Mouse (Mus musculus): ENCODE data around the gene Cby1. TPM values are rescaled to one million over a fixed set of nuclear protein-coding genes. Genes with fewer than 3 reads are reported as not detected.

Gene Cby1
- polyA plus RNA-seq, 1 experiment from 2014 or later = 8.5 TPM

DNA sequence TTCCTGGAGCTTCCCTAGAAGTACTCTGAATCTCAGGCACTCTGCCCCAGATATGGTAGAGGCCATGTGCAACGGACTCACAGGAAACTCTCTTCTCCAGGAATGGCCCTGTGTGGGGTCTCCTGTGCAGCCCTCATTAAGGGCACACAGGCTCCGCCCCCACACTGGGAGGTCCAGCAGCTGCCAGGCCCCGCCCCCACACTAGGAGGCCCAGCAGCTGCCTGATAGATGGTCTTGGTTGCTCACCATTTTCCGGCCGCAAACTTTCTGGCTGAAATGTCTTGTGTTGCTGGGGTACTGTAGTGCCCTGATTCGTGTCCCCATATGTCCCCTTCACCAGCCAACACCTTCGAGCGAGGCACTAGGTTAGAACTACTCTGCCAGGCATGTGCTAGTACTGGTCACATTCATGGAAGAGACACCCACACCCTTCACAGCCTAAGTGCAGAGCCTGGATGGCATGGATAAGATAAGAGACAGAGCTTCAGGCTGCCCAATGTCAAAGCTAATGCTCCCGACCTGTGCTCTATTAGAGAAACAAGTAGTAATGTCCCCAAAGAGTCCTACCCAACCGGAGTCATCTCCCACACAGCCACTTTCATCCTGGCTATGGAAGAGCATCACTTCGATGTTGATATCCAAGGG is 39.1 kb upstream of the Cby1 start:
- no peak for ATAC-seq
- WGBS (ENCODE audit: insufficient replicate concordance) = 77% methylated on average over 11 of the region's 11 CpGs
- no peak for DNase-seq

DNA sequence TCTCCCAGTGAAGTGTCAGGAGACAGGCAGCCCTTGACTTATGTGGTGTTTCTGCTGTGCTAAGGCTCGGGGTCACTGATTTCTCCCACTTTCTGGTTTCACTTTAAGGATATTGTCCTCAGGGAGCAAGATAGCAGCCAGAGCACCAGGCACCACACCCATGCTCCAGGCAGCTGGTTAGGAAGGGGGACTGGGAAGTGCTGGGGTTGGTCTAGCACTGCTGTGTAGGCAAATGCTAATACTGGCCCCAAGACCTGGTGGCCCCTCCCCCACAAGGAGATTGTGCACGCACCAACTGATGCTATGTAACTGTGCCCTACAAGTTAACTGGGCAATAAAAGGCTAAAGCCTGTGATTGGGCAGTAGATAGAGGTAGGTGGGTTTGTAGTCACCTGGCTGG is 28.5 kb upstream of the Cby1 start:
- TF ChIP-seq EP300 (IDR thresholded peaks at IDR 0.05; ENCODE audit: low read depth) (no peak), CTCF (IDR thresholded peaks at IDR 0.05; ENCODE audit: low read depth) (no peak)
- Histone ChIP-seq H3K4me2 (ENCODE audit: low read depth, low read length) (no peak overlapping the region), H3K9ac (replicated peaks) (no peak overlapping the region), H3K4me3 (ENCODE audit: low read depth, low read length) (no peak overlapping the region), H3K36me3 (replicated peaks; ENCODE audit: insufficient read depth, low read length) (no peaks in the 10 kb centered on the region), H3K27me3 (ENCODE audit: insufficient read depth, low read length) (no peaks in the 10 kb centered on the region), H3K9me3 (ENCODE audit: low read length) (no peaks in the 10 kb centered on the region), H3K27ac (ENCODE audit: low read depth) (no peak overlapping the region), H3K4me1 (ENCODE audit: insufficient read depth) (no peaks in the 10 kb centered on the region)
- DNase-seq (no peak), ATAC-seq (no peak)
- 68% methylated on average over 2 of the region's 2 CpGs for WGBS (ENCODE audit: insufficient replicate concordance)

More for the DNA sequence above, 39.1 kb upstream of the Cby1 start:
- no peaks in the 10 kb centered on the region for H3K27me3 ChIP-seq (ENCODE audit: insufficient read depth, low read length)
- no peak overlapping the region for H3K9ac ChIP-seq (replicated peaks)
- no peak overlapping the region for H3K4me2 ChIP-seq (ENCODE audit: low read depth, low read length)
- H3K27ac ChIP-seq (ENCODE audit: low read depth) = no peak overlapping the region
- no peak overlapping the region for H3K4me3 ChIP-seq (ENCODE audit: low read depth, low read length)
- no peaks in the 10 kb centered on the region for H3K4me1 ChIP-seq (ENCODE audit: insufficient read depth)
- no peak for TF ChIP-seq EP300 (IDR thresholded peaks at IDR 0.05; ENCODE audit: low read depth)
- no peak for TF ChIP-seq CTCF (IDR thresholded peaks at IDR 0.05; ENCODE audit: low read depth)
- no peaks in the 10 kb centered on the region for H3K36me3 ChIP-seq (replicated peaks; ENCODE audit: insufficient read depth, low read length)
- H3K9me3 ChIP-seq (ENCODE audit: low read length) = no peaks in the 10 kb centered on the region

GRCm38 (mm10) chr15:79641135-79641817 is 17.7 kb upstream of the Cby1 start:
- Histone ChIP-seq H3K27me3 (ENCODE audit: insufficient read depth, low read length) (no peaks in the 10 kb centered on the region), H3K36me3 (replicated peaks; ENCODE audit: insufficient read depth, low read length) (no peaks in the 10 kb centered on the region)
- 59% methylated on average over 11 of the region's 12 CpGs for WGBS (ENCODE audit: insufficient replicate concordance)

DNA sequence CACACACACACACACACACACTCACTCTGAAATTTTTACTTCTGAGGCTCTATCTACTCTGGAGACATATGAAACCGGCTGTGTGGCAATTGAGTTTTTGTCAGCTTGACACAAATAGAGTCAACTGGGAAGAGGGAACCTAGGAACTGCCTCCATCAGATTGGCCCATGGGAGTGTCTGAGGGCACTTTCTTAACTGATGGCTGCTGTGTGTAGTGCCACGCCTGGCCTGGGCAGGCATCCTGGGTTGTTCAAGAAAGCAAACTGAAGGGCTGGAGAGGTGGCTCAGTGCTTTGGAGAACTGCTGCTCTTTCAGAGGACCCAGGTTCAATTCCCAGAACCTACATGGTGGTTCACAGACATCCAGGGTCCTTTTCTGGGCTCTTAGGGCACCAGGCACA is 13.5 kb upstream of the Cby1 start:
- Histone ChIP-seq H3K27me3 (ENCODE audit: insufficient read depth, low read length) (no peaks in the 10 kb centered on the region), H3K9me3 (ENCODE audit: low read length) (no peaks in the 10 kb centered on the region), H3K27ac (ENCODE audit: low read depth) (no peak overlapping the region), H3K4me1 (ENCODE audit: insufficient read depth) (no peaks in the 10 kb centered on the region), H3K36me3 (replicated peaks; ENCODE audit: insufficient read depth, low read length) (no peaks in the 10 kb centered on the region), H3K9ac (replicated peaks) (no peak overlapping the region), H3K4me3 (ENCODE audit: low read depth, low read length) (no peak overlapping the region), H3K4me2 (ENCODE audit: low read depth, low read length) (no peak overlapping the region)
- ATAC-seq (no peak), DNase-seq (no peak)
- no peak for TF ChIP-seq EP300 (IDR thresholded peaks at IDR 0.05; ENCODE audit: low read depth)
- TF ChIP-seq CTCF (IDR thresholded peaks at IDR 0.05; ENCODE audit: low read depth) = no peak
- WGBS (ENCODE audit: insufficient replicate concordance) = 59% methylated on average over 2 of the region's 2 CpGs

More at GRCm38 (mm10) chr15:79641135-79641817, 17.7 kb upstream of the Cby1 start:
- Histone ChIP-seq H3K4me2 (ENCODE audit: low read depth, low read length) (no peak overlapping the region), H3K27ac (ENCODE audit: low read depth) (no peak overlapping the region), H3K4me3 (ENCODE audit: low read depth, low read length) (no peak overlapping the region), H3K9ac (replicated peaks) (no peak overlapping the region), H3K9me3 (ENCODE audit: low read length) (no peaks in the 10 kb centered on the region), H3K4me1 (ENCODE audit: insufficient read depth) (no peaks in the 10 kb centered on the region)
- no peak for DNase-seq
- ATAC-seq = no peak
- TF ChIP-seq CTCF (IDR thresholded peaks at IDR 0.05; ENCODE audit: low read depth) (no peak), EP300 (IDR thresholded peaks at IDR 0.05; ENCODE audit: low read depth) (no peak)

GRCm38 (mm10) chr15:79648130-79648529 is 10.9 kb upstream of the Cby1 start:
- no peak overlapping the region for H3K4me3 ChIP-seq (ENCODE audit: low read depth, low read length)
- no peaks in the 10 kb centered on the region for H3K4me1 ChIP-seq (ENCODE audit: insufficient read depth)
- H3K9ac ChIP-seq (replicated peaks) = no peak overlapping the region
- ATAC-seq (no peak), DNase-seq (no peak)
- no peaks in the 10 kb centered on the region for H3K27me3 ChIP-seq (ENCODE audit: insufficient read depth, low read length)
- no peak overlapping the region for H3K4me2 ChIP-seq (ENCODE audit: low read depth, low read length)
- H3K9me3 ChIP-seq (ENCODE audit: low read length) = 0 out of 2 replicates have a peak, but pooled peaks cover 3% of the 10 kb centered on the region
- WGBS (ENCODE audit: insufficient replicate concordance) = 74% methylated on average over 12 of the region's 12 CpGs
- no peak overlapping the region for H3K27ac ChIP-seq (ENCODE audit: low read depth)
- H3K36me3 ChIP-seq (replicated peaks; ENCODE audit: insufficient read depth, low read length) = no peaks in the 10 kb centered on the region
- TF ChIP-seq EP300 (IDR thresholded peaks at IDR 0.05; ENCODE audit: low read depth) (no peak), CTCF (IDR thresholded peaks at IDR 0.05; ENCODE audit: low read depth) (no peak)

- peak; percentile 38; the same call in 1 of the 2 replicates for ATAC-seq
- no peak overlapping the region for H3K4me3 ChIP-seq (ENCODE audit: low read depth, low read length)
Measured at GRCm38 (mm10) chr15:79650569-79650968, 8.4 kb upstream of the Cby1 start.

More at GRCm38 (mm10) chr15:79650569-79650968, 8.4 kb upstream of the Cby1 start:
- H3K27ac ChIP-seq (ENCODE audit: low read depth) = no peak overlapping the region
- H3K4me1 ChIP-seq (ENCODE audit: insufficient read depth) = no peaks in the 10 kb centered on the region
- 0 out of 2 replicates have a peak, but pooled peaks cover 3% of the 10 kb centered on the region for H3K9me3 ChIP-seq (ENCODE audit: low read length)
- peak; percentile 67 for DNase-seq
- no peak overlapping the region for H3K9ac ChIP-seq (replicated peaks)
- H3K27me3 ChIP-seq (ENCODE audit: insufficient read depth, low read length) = no peaks in the 10 kb centered on the region
- H3K36me3 ChIP-seq (replicated peaks; ENCODE audit: insufficient read depth, low read length) = no peaks in the 10 kb centered on the region
- H3K4me2 ChIP-seq (ENCODE audit: low read depth, low read length) = no peak overlapping the region
- TF ChIP-seq CTCF (IDR thresholded peaks at IDR 0.05; ENCODE audit: low read depth) (peak; percentile 78), EP300 (IDR thresholded peaks at IDR 0.05; ENCODE audit: low read depth) (no peak)
